Mouse (Mus musculus) liver, adult 2 months (tissue): ENCODE data around the gene Galk2.

Source experiments
- CTCF ChIP-seq: fragments of 200-500 bp; IDR thresholded peaks from 2 replicates; pipeline ENCODE4 v1.5.1; 2011; ENCODE audit warnings: low read depth, low read length, control low read depth
- POLR2A ChIP-seq: fragments of 200-500 bp; IDR thresholded peaks from 2 replicates; pipeline ENCODE4 v1.6.1; 2011; ENCODE audit warnings: low read length, control low read depth; ENCODE audit not compliant: insufficient read depth; ENCODE audit errors: extremely low read depth

- TF ChIP-seq CTCF (no peak), POLR2A (no peak)
Observed at GRCm38 (mm10) chr2:125901426-125901825, 42.5 kb downstream of the Galk2 start.
